Mouse (Mus musculus): Measurements from ENCODE around the gene Nkpd1.

GRCm38 (mm10) chr7:19557982-19558900 lies 40.6 kb downstream of the Nkpd1 start:
- no peak for TF ChIP-seq CTCF (IDR thresholded peaks at IDR 0.05; ENCODE audit: low read depth)
- no peak for TF ChIP-seq EP300 (IDR thresholded peaks at IDR 0.05; ENCODE audit: low read depth)

All from liver, embryonic 14.5 days (tissue).